Mouse (Mus musculus) WW6 (cell line): ENCODE results near the gene Uggt1.

Experiments used
- DNase-seq: peaks from one replicate; pipeline ENCODE4 v3.0.0-alpha.2; 2013; ENCODE audit warnings: low read depth, low spot score

Uggt1 gene

GRCm38 (mm10) chr1:36257276-36257675 lies 12.8 kb upstream of the Uggt1 start:
- DNase-seq = no peak

DNA sequence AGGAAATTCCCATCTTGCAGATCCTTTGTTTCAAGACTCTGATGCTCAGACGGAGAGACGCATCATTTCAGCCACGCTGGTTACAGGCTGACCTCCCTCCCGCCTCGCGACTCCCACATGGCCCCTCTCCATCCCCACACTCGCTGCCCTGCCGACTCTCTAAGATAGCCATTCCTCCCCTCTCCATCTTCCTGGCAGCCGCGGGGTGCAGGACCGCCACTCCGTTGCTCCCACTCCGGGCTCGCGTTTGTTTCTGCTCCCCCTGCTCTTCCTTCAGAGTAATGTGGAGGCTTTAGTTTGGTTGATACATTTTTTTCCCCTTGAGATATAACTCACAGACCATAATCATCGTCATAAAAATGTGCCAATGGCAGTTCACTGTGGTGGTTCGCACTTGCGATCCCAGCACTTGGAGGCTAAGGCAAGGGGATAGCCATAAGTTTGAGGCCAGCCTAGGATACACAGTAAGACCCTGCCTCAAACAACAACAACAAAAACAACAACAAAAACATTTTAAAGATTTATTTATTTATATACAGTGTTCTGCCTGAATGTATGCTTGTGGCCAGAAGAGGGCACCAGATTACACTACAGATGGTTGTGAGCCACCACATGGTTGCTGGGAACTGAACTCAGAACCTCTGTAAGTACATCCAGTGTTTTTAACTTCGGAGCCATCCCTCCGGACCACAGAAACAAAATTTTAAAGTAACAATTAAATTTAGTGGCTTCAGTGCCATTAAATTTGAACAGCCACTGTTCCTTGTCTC lies 11.5 kb upstream of the Uggt1 start:
- DNase-seq = no peak

DNA sequence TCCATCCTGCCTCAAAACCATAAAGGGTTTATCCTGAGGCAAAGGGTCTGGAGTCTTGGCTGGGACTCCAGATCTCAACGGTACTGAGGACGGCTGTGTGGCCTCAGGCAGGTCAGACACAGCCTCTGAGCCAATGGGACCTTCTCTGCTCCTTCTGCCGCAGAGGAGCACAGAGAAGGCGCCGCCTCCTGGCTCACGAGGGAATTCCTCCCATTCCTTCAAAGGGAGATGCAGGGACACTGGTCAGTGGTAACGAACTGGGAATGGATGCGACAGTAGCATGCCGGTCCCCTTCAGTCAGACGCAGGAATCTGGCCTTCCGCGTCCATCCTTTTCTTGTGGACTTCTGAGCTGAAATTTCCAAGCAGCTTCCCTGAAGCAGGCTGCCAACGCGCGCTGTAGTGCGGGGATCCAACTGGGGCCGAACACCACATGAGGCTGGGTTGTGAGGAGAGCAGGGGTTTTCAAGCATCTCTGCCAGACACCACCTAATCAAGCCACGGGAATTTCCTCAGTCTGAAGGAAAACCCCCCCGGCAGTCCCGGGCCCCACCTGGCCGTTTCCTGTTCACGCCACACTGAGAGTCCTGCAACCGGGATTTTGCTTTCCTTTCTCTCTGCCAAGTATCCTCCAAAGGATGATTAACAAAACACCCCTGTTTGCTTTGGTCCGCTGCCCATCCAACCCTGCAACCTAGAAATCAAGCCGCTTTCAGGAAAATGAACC lies 10.3 kb upstream of the Uggt1 start:
- peak; percentile 61 for DNase-seq

DNA sequence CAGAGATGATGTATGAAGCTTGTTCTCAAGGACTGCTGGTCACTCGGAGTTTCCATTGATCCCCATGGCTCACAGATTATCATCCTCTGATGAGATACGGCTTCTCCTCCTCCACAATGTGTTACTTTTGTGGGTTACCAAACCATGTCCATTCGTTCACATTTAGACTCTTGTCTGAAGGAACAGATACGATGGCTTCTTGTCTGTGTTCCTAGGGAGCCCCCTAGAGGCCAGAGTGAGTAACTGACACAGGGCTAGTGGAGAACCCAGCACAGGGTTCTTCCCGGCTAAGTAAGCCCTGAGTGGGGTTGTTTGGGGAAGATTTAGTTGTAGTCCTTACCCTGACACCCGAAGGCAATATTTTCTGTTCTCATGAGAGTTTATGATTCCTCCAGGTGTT lies 8.3 kb upstream of the Uggt1 start:
- DNase-seq = no peak

DNA sequence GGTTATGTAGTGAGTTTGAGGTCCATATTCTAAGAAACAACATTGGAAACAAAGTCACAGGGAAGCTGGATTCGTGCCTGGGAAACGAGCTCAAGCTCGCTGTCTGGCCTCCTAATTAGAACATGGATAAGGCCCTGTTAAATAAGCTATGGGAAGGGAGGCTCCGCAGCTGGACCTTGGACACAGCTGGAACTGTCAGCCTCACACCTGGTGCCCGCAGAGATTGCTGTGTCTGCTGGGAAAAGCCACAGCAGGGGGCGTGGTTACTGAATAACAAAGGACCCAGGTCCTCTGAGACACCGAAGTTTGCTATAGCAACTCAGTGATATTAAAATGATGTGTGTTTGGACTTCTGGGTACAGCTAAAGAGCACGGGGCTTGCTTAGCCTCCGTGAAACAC lies 6.9 kb upstream of the Uggt1 start:
- DNase-seq = no peak

GRCm38 (mm10) chr1:36246688-36247087 lies 2.2 kb upstream of the Uggt1 start:
- no peak for DNase-seq

DNA sequence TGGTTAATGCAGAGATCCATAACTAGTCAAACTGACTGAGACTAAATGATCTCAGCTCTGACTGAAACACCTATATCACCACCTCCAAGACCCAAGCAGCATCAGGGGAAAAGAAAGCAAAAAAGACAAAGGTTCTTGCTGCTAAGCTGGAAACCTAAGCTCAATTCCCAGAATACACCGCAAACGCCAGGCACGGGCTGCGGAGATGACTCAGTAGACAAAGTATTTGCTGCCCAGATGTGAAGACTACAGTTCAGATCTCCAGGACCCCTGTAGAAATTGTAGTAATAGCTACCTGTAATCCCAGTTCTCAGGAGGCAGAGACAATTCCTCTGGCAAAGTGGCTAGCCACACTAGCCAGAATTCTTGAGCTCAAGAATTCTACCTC lies 302 bp upstream of the Uggt1 start:
- DNase-seq = no peak

GRCm38 (mm10) chr1:36243447-36244057 lies 968 bp downstream of the Uggt1 start:
- DNase-seq = no peak

DNA sequence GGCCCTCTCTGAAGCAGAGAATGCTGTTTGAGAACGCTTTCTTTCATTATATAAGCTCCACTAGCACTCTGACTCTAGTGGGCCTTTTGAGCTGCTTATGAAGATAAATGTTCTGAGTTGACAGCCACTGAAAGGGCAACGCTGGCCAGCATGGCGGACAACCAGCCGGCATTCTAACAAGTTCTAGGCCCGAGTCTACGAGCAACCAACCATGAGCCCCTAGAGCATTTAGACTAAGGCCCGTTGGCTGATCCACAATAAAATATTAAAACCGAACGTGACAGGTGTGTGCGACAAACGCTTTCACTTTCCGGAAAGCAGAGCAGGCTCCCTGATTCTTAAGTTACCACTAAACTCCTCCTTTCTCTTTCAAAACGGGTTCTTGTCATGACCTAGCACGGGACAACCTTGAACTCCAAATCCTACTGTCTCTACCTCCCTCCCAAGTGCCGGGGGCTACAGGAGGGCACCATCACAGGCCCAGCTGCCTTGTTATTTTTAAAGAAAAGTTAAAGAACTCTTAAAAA lies 2.6 kb downstream of the Uggt1 start:
- DNase-seq = no peak

GRCm38 (mm10) chr1:36240176-36240575 lies 4.3 kb downstream of the Uggt1 start:
- DNase-seq = no peak

- DNase-seq = no peak
Observed at GRCm38 (mm10) chr1:36239396-36239795, 5.1 kb downstream of the Uggt1 start.

GRCm38 (mm10) chr1:36235855-36236254 lies 8.7 kb downstream of the Uggt1 start:
- DNase-seq = no peak

- no peak for DNase-seq
Observed at GRCm38 (mm10) chr1:36235057-36235639, 9.4 kb downstream of the Uggt1 start.

DNA sequence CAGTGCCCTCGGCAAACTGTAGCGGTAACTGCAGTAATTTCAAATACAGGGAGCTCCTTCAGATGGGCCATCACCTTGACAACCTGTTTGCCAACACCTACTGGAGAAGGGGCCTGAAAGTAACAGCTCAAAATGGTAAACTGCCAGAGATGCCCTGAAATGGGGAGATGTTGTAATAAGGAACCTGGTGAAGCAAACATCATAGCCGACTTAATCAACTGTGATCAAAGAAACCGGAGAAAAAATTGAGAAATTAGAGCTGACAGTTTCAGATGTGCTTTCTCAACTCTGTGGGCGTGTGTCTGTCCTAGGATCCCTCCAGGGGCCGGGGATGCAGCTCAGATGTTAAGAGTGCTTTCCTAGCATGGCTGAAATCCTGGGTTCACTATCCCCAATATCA lies 11.3 kb downstream of the Uggt1 start:
- no peak for DNase-seq

DNA sequence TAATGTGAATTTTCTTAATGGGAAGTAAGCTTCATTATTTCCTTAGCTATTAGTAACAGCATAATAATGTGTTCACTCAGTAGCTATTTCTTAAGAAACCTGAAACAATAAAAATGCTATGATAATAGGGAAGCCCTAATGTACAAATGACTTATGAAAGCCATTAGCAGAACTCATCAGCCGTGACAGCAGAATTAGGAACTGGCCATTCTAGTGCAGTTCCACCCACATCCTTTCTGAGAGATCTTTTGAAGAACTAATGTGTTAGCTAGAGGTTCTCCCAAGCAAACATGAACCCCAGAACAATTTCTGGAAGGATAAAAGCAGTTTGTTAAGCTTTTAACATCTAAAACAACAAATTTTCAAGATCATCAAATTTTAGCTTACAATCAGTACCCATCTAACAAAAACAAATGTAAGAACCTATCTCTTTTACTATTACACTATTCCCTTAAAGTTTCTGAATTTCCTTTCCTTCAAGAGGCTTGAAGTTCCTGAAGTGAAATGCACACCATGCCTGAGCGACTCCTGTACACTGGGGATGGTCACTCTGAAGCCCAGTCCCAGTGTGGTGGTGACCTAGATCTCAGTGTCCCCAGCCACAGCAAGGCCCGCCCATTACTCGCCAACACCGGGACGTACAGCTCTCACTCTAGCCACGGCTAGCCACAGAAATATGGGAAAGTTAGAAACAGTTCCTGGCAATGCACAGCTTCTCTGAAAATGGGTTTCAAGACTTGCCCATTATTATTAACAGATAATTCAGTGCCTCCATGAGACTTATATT lies 13.4 kb downstream of the Uggt1 start:
- DNase-seq = no peak

DNA sequence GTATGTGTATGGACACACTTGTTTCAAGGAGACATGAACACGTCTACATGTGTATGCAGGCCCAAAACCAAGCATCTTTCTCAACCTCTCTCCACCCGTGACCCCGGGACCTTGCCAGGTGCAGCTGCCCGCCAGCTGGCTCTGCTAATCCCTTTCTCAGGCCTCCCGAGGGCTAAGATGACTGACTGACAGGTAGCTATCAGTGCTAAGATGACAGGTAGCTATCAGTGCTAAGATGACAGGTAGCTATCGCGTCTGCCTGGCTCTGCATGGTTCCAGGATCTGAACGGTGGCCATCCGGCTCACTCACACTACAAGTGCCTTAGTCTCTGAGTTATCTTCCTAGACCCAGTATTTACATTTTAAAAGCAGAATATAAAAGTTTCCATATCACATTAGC lies 16.1 kb downstream of the Uggt1 start:
- DNase-seq = no peak

GRCm38 (mm10) chr1:36224648-36225047 lies 19.9 kb downstream of the Uggt1 start:
- no peak for DNase-seq

GRCm38 (mm10) chr1:36214324-36214723 lies 30.2 kb downstream of the Uggt1 start:
- no peak for DNase-seq

- no peak for DNase-seq
Observed at GRCm38 (mm10) chr1:36201739-36202138, 42.8 kb downstream of the Uggt1 start.

GRCm38 (mm10) chr1:36194482-36194881 lies 50.0 kb downstream of the Uggt1 start:
- DNase-seq = no peak

DNA sequence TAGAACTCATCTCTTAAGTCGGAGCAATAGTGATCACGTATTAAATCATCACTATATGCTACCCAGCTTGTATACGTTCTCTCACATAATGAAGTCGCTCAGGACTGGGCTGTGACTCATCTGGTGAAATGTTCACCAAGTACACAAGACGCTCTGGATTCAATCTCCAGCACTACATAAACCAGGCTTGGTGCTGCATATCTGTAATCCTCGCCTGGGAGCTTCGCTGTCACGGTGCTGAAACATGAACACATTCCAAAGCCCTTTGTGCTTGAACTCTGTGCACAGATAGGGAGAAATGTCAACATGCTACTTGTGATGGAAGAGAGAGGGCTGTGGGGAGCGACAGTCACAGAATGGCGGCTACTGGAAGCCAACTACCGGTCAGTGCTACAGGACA lies 52.6 kb downstream of the Uggt1 start:
- no peak for DNase-seq
